In the genomic region with DNA sequence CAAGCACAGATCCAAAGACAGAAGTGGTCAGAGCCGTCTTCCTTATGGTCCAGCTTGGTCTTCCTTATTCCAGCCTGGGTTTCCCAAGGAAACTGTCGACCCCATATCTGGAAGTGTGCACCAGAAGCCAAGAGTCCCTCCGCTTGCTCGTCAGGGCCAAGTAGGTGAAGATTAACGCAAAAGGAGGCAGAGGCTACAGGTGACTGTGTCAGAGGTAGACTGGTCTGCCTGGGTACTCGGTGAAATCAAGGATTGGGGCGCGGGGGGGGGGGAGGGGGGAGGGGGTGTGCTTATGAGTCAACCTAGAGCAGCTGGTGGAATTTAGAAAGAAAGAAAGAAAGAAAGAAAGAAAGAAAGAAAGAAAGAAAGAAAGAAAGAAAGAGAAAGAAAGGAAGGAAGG, we compare ENCODE assay signal across 9 mouse cellular contexts. TPM values are rescaled to one million over a fixed set of nuclear protein-coding genes. Genes with fewer than 3 reads are reported as not detected.
DNase-seq lines count a peak whose midpoint lies in the region; ATAC-seq and TF ChIP-seq lines count a peak whose summit lies in the region.
"Had no signal": no experiment of that assay in that cellular context is flagged by ENCODE, and none has a peak within 500 bp of the region (broad histone marks: within the 10 kb centered on the region; RNA-seq: fewer than 3 reads in every experiment).

No protein-coding gene starts in this region.

- no peak for TF ChIP-seq CTCF in kidney, postnatal 0 days (IDR thresholded peaks at IDR 0.05; ENCODE audit: low read depth)

- ATAC-seq in kidney, postnatal 0 days (replicated peaks; ENCODE audit: low FRiP score, low read depth) = no peak
- no peak for ATAC-seq in forebrain, embryonic 13.5 days
- ATAC-seq in limb, embryonic 12.5 days (ENCODE audit: insufficient number of reproducible peaks, insufficient read depth, low FRiP score, low TSS enrichment, low read depth) = no peak
- no peak for ATAC-seq in neural tube, embryonic 15.5 days (ENCODE audit: low FRiP score)

- DNase-seq in kidney, postnatal 0 days (ENCODE audit: low spot score) = no peak
- DNase-seq in kidney, adult 8-10 months = no peak
- DNase-seq in urinary bladder, postnatal 36 days (ENCODE audit: low spot score in 2 of 2) = no peak
- DNase-seq in cerebellum, postnatal 4 days (ENCODE audit: low spot score in 2 of 2) = no peak
- DNase-seq: spleen, adult 18-20 months had no signal

- H3K36me3 ChIP-seq in kidney, postnatal 0 days (ENCODE audit: insufficient read depth, low read length) = no peaks in the 10 kb centered on the region
- no peaks in the 10 kb centered on the region for H3K36me3 ChIP-seq in forebrain, embryonic 13.5 days (ENCODE audit: poor library complexity, severe bottlenecking)
- no peaks in the 10 kb centered on the region for H3K36me3 ChIP-seq in limb, embryonic 12.5 days
- no peaks in the 10 kb centered on the region for H3K36me3 ChIP-seq in neural tube, embryonic 15.5 days

- no peak overlapping the region for H3K27ac ChIP-seq in kidney, postnatal 0 days
- no peak overlapping the region for H3K27ac ChIP-seq in forebrain, embryonic 13.5 days
- no peak overlapping the region for H3K27ac ChIP-seq in limb, embryonic 12.5 days
- no peak overlapping the region for H3K27ac ChIP-seq in neural tube, embryonic 15.5 days (replicated peaks)

- peak overlapping the region; percentile 46 for H3K4me2 ChIP-seq in kidney, postnatal 0 days (ENCODE audit: low read length)
- peak overlapping the region; percentile 51 for H3K4me2 ChIP-seq in forebrain, embryonic 13.5 days
- H3K4me2 ChIP-seq in limb, embryonic 12.5 days = peak overlapping the region; percentile 44
- H3K4me2 ChIP-seq in neural tube, embryonic 15.5 days = peak overlapping the region; percentile 48

- no peak overlapping the region for H3K9ac ChIP-seq in kidney, postnatal 0 days (ENCODE audit: low read depth, low read length)
- no peak overlapping the region for H3K9ac ChIP-seq in forebrain, embryonic 13.5 days
- 0 out of 2 replicates have a peak overlapping the region, but pooled peaks have one; percentile 4 for H3K9ac ChIP-seq in limb, embryonic 12.5 days (replicated peaks)
- no peak overlapping the region for H3K9ac ChIP-seq in neural tube, embryonic 15.5 days (replicated peaks)

- peaks cover 28% of the 10 kb centered on the region for H3K27me3 ChIP-seq in kidney, postnatal 0 days (ENCODE audit: insufficient read depth, low read length)
- peaks cover 73% of the 10 kb centered on the region for H3K27me3 ChIP-seq in forebrain, embryonic 13.5 days
- H3K27me3 ChIP-seq in limb, embryonic 12.5 days = peaks cover 76% of the 10 kb centered on the region
- H3K27me3 ChIP-seq in neural tube, embryonic 15.5 days (replicated peaks) = peaks cover 56% of the 10 kb centered on the region

- peak overlapping the region; percentile 24 for H3K4me3 ChIP-seq in kidney, postnatal 0 days (replicated peaks; ENCODE audit: low read depth, low read length)
- H3K4me3 ChIP-seq in forebrain, embryonic 13.5 days = peak overlapping the region; percentile 20; the same call in 1 of the 2 replicates
- peak overlapping the region; percentile 23 for H3K4me3 ChIP-seq in limb, embryonic 12.5 days (replicated peaks)
- peak overlapping the region; percentile 20; the same call in 1 of the 2 replicates for H3K4me3 ChIP-seq in neural tube, embryonic 15.5 days (replicated peaks)
- H3K4me3 ChIP-seq: erythroblast, embryonic 14.5 days had no signal

- 4% methylated on average over 7 of the region's 8 CpGs for WGBS in kidney, postnatal 0 days
- 8% methylated on average over 6 of the region's 8 CpGs for WGBS in forebrain, embryonic 13.5 days
- 5% methylated on average over 8 of the region's 8 CpGs for WGBS in limb, embryonic 12.5 days
- 9% methylated on average over 6 of the region's 8 CpGs for WGBS in neural tube, embryonic 15.5 days

- H3K4me1 ChIP-seq in kidney, postnatal 0 days (replicated peaks; ENCODE audit: insufficient read depth, low read length) = peaks cover 12% of the 10 kb centered on the region; the same call in 1 of the 2 replicates
- peaks cover 17% of the 10 kb centered on the region for H3K4me1 ChIP-seq in forebrain, embryonic 13.5 days
- peaks cover 16% of the 10 kb centered on the region for H3K4me1 ChIP-seq in limb, embryonic 12.5 days (replicated peaks)
- H3K4me1 ChIP-seq in neural tube, embryonic 15.5 days = peaks cover 17% of the 10 kb centered on the region

- H3K9me3 ChIP-seq in kidney, postnatal 0 days (replicated peaks; ENCODE audit: low read length) = no peaks in the 10 kb centered on the region
- no peaks in the 10 kb centered on the region for H3K9me3 ChIP-seq in forebrain, embryonic 13.5 days (replicated peaks)
- no peaks in the 10 kb centered on the region for H3K9me3 ChIP-seq in limb, embryonic 12.5 days
- H3K9me3 ChIP-seq in neural tube, embryonic 15.5 days (replicated peaks) = no peaks in the 10 kb centered on the region

RNA-seq across cellular contexts. Expression of a gene that starts 0.4 kb away (rescaled TPM):
- 0.07 TPM in 1 of 2 replicates, not detected in the other for polyA plus RNA-seq in kidney, postnatal 0 days (2015; fragmentation: Nextera tagmentation; extraction: Ambion mirVana)
- not detected in 2 replicates for polyA plus RNA-seq in forebrain, embryonic 13.5 days (2015; fragmentation: Nextera tagmentation; extraction: Ambion mirVana)
- polyA plus RNA-seq in limb, embryonic 12.5 days (2016; fragmentation: Nextera tagmentation; extraction: Ambion mirVana) = 0.40 and 0.53 TPM in 2 replicates
- polyA plus RNA-seq in neural tube, embryonic 15.5 days (2015; fragmentation: Nextera tagmentation; extraction: Ambion mirVana) = 0.10 TPM in 1 of 2 replicates, not detected in the other
- polyA plus RNA-seq: erythroblast, embryonic 14.5 days had no signal

RNA-seq across cellular contexts. Expression of a gene that starts 16.8 kb away (rescaled TPM):
- not detected in 2 replicates for polyA plus RNA-seq in kidney, postnatal 0 days (2015; fragmentation: Nextera tagmentation; extraction: Ambion mirVana)
- polyA plus RNA-seq in forebrain, embryonic 13.5 days (2015; fragmentation: Nextera tagmentation; extraction: Ambion mirVana) = 0.47 TPM in 1 of 2 replicates, not detected in the other
- polyA plus RNA-seq in limb, embryonic 12.5 days (2016; fragmentation: Nextera tagmentation; extraction: Ambion mirVana) = 8.7 and 9.5 TPM in 2 replicates
- 0.32 and 0.64 TPM in 2 replicates for polyA plus RNA-seq in neural tube, embryonic 15.5 days (2015; fragmentation: Nextera tagmentation; extraction: Ambion mirVana)
- polyA plus RNA-seq: erythroblast, embryonic 14.5 days had no signal

RNA-seq across cellular contexts. Expression of a gene that starts 21.0 kb away (rescaled TPM):
- polyA plus RNA-seq in kidney, postnatal 0 days (2015; fragmentation: Nextera tagmentation; extraction: Ambion mirVana) = 32.9 and 37.3 TPM in 2 replicates
- polyA plus RNA-seq in forebrain, embryonic 13.5 days (2015; fragmentation: Nextera tagmentation; extraction: Ambion mirVana) = 54.4 and 62.8 TPM in 2 replicates
- 57.4 and 63.0 TPM in 2 replicates for polyA plus RNA-seq in limb, embryonic 12.5 days (2016; fragmentation: Nextera tagmentation; extraction: Ambion mirVana)
- polyA plus RNA-seq in neural tube, embryonic 15.5 days (2015; fragmentation: Nextera tagmentation; extraction: Ambion mirVana) = 68.8 and 76.6 TPM in 2 replicates

RNA-seq across cellular contexts. Expression of a gene that starts 55.6 kb away (rescaled TPM):
- polyA plus RNA-seq in kidney, postnatal 0 days (2015; fragmentation: Nextera tagmentation; extraction: Ambion mirVana) = 50.0 and 60.0 TPM in 2 replicates
- polyA plus RNA-seq in forebrain, embryonic 13.5 days (2015; fragmentation: Nextera tagmentation; extraction: Ambion mirVana) = 87.8 and 94.8 TPM in 2 replicates
- polyA plus RNA-seq in limb, embryonic 12.5 days (2016; fragmentation: Nextera tagmentation; extraction: Ambion mirVana) = 107 TPM in 2 replicates
- 59.4 and 67.9 TPM in 2 replicates for polyA plus RNA-seq in neural tube, embryonic 15.5 days (2015; fragmentation: Nextera tagmentation; extraction: Ambion mirVana)
